Mouse (Mus musculus): ENCODE data around the gene Pwp2. TPM values are rescaled to one million over a fixed set of nuclear protein-coding genes. Genes with fewer than 3 reads are reported as not detected.

Pwp2 gene
- total and polyA plus RNA-seq, 3 experiments: 11.0 to 23.4 (median 18.8) TPM

DNA sequence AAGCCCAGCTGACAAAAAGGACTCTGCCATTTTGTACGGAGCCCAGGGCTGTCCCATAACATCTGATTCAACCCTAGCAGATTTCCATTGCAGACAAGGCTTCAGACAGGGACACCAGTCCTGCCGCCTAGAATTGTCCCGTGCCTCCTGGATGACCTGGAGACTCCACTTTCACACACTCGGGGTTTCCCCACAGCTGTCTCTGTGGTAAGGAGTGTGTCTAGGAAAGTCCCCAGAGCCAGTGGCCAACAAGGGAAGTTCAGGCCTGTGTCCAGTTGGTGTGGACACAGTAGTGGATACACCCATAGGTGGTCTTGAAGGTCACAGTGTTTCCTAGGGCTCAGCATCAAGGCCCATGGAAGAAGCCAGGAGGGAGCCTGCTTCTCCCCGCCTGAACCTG, 49.0 kb downstream of the Pwp2 start:
- no peak for TF ChIP-seq GATA1 (IDR thresholded peaks at IDR 0.05; ENCODE audit: borderline replicate concordance, low read length)
- no peak for TF ChIP-seq GATA2 (IDR thresholded peaks at IDR 0.05; ENCODE audit: borderline replicate concordance, low read depth, low read length)
- TF ChIP-seq POLR2AphosphoS5 (IDR thresholded peaks at IDR 0.05; ENCODE audit: insufficient replicate concordance, low read depth, low read length): no peak
- no peak for TF ChIP-seq TAL1 (conservative IDR thresholded peaks at IDR 0.05; ENCODE audit: low read depth, low read length)
- TF ChIP-seq CTCF (IDR thresholded peaks at IDR 0.05; ENCODE audit: low read depth, low read length): no peak
- no peak for ATAC-seq (ENCODE audit: extremely low read depth, insufficient number of reproducible peaks, low FRiP score, poor library complexity, severe bottlenecking)
- Histone ChIP-seq H3K4me3 (ENCODE audit: low read depth, low read length) (no peak overlapping the region), H3K36me3 (replicated peaks) (no peaks in the 10 kb centered on the region), H3K4me1 (ENCODE audit: insufficient read depth, low read depth, low read length) (no peaks in the 10 kb centered on the region), H3K9me3 (replicated peaks) (no peaks in the 10 kb centered on the region), H3K27me3 (ENCODE audit: insufficient read depth, low read length) (peaks cover 6% of the 10 kb centered on the region)
- DNase-seq (ENCODE audit: low spot score): no peak

DNA sequence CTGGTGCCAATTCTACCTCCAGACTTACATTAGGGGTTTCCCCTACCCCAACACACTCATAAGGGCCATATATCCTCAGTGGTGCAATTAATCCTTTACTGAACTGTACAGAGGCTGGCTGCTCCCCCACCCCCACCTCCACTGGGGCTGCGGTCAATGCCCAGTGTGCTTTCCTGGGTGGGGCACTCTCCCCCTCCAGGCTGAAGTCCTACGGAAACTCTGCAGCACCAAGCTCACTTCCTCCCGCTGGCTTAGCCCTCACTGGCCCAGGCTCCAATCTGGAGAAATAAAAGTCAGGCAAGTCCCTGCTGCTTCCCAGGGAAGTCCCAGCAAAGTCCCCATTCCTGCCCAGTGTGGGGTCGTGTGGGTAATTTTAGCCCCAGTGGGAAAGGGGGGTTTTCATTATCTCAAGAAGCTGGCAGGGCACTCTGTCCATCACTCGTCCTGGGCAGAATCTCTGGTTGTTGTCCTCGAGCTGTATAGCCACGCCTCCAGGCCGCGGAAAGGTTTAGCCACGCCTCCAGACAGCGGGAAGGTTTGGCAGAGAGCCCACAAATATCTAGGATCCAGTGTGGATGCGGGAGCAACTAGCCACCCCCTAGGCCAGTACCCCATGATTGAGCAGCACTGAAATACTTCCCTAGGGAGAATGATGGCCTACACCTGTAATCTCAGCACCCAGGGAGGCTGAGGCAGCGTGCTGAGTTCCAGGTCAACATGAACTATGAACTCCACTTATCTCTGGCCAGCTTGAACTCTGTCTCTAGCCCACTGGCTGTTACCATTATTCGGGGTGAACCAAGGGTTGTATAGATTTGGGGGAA, 49.8 kb downstream of the Pwp2 start:
- Histone ChIP-seq H3K36me3 (replicated peaks) (no peaks in the 10 kb centered on the region), H3K27me3 (ENCODE audit: insufficient read depth, low read length) (peaks cover 6% of the 10 kb centered on the region), H3K9me3 (replicated peaks) (no peaks in the 10 kb centered on the region), H3K4me1 (ENCODE audit: insufficient read depth, low read depth, low read length) (no peaks in the 10 kb centered on the region), H3K4me3 (ENCODE audit: low read depth, low read length) (no peak overlapping the region)
- no peak for DNase-seq (ENCODE audit: low spot score)
- no peak for ATAC-seq (ENCODE audit: extremely low read depth, insufficient number of reproducible peaks, low FRiP score, poor library complexity, severe bottlenecking)
- TF ChIP-seq GATA1 (IDR thresholded peaks at IDR 0.05; ENCODE audit: borderline replicate concordance, low read length) (no peak), POLR2AphosphoS5 (IDR thresholded peaks at IDR 0.05; ENCODE audit: insufficient replicate concordance, low read depth, low read length) (no peak)

DNA sequence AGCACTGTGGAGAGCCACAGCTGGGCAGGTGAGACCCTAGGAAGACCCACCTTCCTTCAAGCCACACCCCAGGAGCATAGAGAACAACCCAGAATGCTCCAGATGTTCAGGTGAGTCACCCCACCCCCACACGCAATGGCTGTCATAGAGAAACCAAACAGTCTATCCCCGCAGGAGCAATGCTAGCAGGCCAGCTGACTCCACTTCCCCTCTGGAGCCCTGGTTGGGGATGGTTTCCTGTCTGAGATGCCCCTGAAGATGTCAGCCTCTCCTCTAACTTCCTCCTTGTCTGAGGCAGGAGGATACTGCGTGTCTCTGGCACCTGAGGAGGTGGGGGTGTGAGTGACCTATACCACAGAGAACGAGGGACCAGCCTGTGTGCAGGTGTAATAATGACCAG, 50.5 kb downstream of the Pwp2 start:
- H3K9me3 ChIP-seq (replicated peaks): no peaks in the 10 kb centered on the region
- DNase-seq (ENCODE audit: low spot score) (no peak), ATAC-seq (ENCODE audit: extremely low read depth, insufficient number of reproducible peaks, low FRiP score, poor library complexity, severe bottlenecking) (no peak)
- no peak for TF ChIP-seq GATA1 (IDR thresholded peaks at IDR 0.05; ENCODE audit: borderline replicate concordance, low read length)
- no peak for TF ChIP-seq TAL1 (conservative IDR thresholded peaks at IDR 0.05; ENCODE audit: low read depth, low read length)
- TF ChIP-seq CTCF (IDR thresholded peaks at IDR 0.05; ENCODE audit: low read depth, low read length): no peak
- no peak for TF ChIP-seq POLR2AphosphoS5 (IDR thresholded peaks at IDR 0.05; ENCODE audit: insufficient replicate concordance, low read depth, low read length)
- H3K27me3 ChIP-seq (ENCODE audit: insufficient read depth, low read length): peaks cover 8% of the 10 kb centered on the region
- no peak overlapping the region for H3K4me3 ChIP-seq (ENCODE audit: low read depth, low read length)
- no peaks in the 10 kb centered on the region for H3K4me1 ChIP-seq (ENCODE audit: insufficient read depth, low read depth, low read length)
- no peaks in the 10 kb centered on the region for H3K36me3 ChIP-seq (replicated peaks)

DNA sequence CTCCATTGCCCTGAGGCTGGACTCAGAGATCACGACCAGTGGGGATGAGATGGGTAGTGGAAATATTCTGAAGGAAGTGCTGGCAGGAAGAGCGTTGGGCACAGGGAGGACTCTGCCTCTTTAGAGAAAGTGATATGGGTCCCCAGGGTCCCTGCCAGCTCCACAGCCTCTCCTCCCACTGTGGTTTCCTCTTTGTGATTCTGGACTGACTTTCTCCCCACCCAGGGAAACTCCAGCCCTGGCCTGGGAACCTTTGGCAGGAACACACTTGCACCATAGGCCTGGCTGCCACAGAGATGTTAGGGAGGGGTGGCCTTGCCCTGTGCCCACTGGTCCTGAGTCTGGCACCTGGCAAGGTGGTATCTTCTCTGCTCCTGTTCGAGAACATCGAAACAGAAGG, 55.0 kb downstream of the Pwp2 start:
- H3K36me3 ChIP-seq (replicated peaks): no peaks in the 10 kb centered on the region
- H3K4me1 ChIP-seq (ENCODE audit: insufficient read depth, low read depth, low read length): no peaks in the 10 kb centered on the region
- H3K4me3 ChIP-seq (ENCODE audit: low read depth, low read length): no peak overlapping the region
- no peak for TF ChIP-seq CTCF (IDR thresholded peaks at IDR 0.05; ENCODE audit: low read depth, low read length)
- no peak for TF ChIP-seq GATA1 (IDR thresholded peaks at IDR 0.05; ENCODE audit: borderline replicate concordance, low read length)
- TF ChIP-seq GATA2 (IDR thresholded peaks at IDR 0.05; ENCODE audit: borderline replicate concordance, low read depth, low read length): no peak
- TF ChIP-seq POLR2AphosphoS5 (IDR thresholded peaks at IDR 0.05; ENCODE audit: insufficient replicate concordance, low read depth, low read length): no peak
- no peak for TF ChIP-seq TAL1 (conservative IDR thresholded peaks at IDR 0.05; ENCODE audit: low read depth, low read length)
- ATAC-seq (ENCODE audit: extremely low read depth, insufficient number of reproducible peaks, low FRiP score, poor library complexity, severe bottlenecking) (no peak), DNase-seq (ENCODE audit: low spot score) (no peak)
- no peaks in the 10 kb centered on the region for H3K9me3 ChIP-seq (replicated peaks)
- H3K27me3 ChIP-seq (ENCODE audit: insufficient read depth, low read length): peaks cover 13% of the 10 kb centered on the region

DNA sequence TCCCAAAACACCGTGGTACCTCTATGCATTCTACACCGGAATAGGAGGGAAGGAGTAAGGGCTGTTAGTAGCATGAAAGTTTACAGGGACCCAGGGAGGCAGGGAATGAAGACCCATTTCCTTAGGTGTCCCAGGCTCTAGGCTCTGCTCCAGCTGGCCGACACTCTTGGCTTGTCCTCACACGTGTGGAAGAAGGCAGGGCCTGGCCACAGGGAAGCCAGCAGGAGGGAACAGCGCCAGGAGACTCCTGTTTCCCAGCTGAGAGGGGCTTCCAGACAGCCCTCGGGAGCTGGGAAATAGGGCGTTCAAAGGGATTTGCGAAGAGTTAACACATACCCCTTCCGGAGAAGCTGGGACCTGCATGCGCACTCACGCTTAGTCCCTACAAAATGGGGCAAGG, 55.5 kb downstream of the Pwp2 start:
- no peak for ATAC-seq (ENCODE audit: extremely low read depth, insufficient number of reproducible peaks, low FRiP score, poor library complexity, severe bottlenecking)
- Histone ChIP-seq H3K27me3 (ENCODE audit: insufficient read depth, low read length) (peaks cover 9% of the 10 kb centered on the region), H3K4me3 (ENCODE audit: low read depth, low read length) (no peak overlapping the region), H3K36me3 (replicated peaks) (no peaks in the 10 kb centered on the region), H3K4me1 (ENCODE audit: insufficient read depth, low read depth, low read length) (no peaks in the 10 kb centered on the region), H3K9me3 (replicated peaks) (no peaks in the 10 kb centered on the region)
- TF ChIP-seq CTCF (IDR thresholded peaks at IDR 0.05; ENCODE audit: low read depth, low read length) (no peak), GATA2 (IDR thresholded peaks at IDR 0.05; ENCODE audit: borderline replicate concordance, low read depth, low read length) (no peak), POLR2AphosphoS5 (IDR thresholded peaks at IDR 0.05; ENCODE audit: insufficient replicate concordance, low read depth, low read length) (no peak), GATA1 (IDR thresholded peaks at IDR 0.05; ENCODE audit: borderline replicate concordance, low read length) (no peak), TAL1 (conservative IDR thresholded peaks at IDR 0.05; ENCODE audit: low read depth, low read length) (no peak)
- DNase-seq (ENCODE audit: low spot score): no peak

DNA sequence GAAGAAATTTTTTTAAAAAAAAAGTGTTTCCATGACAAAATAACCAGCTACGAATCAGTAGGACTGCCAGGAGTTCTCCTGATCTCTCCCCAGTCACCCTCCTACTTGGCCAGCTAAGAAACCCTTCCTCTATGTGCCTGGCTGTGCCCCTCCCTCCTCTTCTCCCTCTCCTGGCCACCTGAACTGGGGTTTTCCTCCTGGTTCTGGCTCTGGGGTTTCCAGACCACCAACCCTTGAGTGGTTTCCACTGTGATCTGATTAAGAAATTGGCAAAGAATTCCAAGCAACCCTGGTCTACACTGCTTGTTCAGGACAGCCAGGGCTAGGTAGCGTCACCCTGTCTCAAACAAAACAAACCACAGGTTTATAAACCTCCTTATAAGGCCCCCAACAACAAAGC, 56.3 kb downstream of the Pwp2 start:
- ATAC-seq (ENCODE audit: extremely low read depth, insufficient number of reproducible peaks, low FRiP score, poor library complexity, severe bottlenecking) (no peak), DNase-seq (ENCODE audit: low spot score) (no peak)
- no peaks in the 10 kb centered on the region for H3K9me3 ChIP-seq (replicated peaks)
- TF ChIP-seq CTCF (IDR thresholded peaks at IDR 0.05; ENCODE audit: low read depth, low read length) (no peak), GATA1 (IDR thresholded peaks at IDR 0.05; ENCODE audit: borderline replicate concordance, low read length) (no peak), GATA2 (IDR thresholded peaks at IDR 0.05; ENCODE audit: borderline replicate concordance, low read depth, low read length) (no peak), POLR2AphosphoS5 (IDR thresholded peaks at IDR 0.05; ENCODE audit: insufficient replicate concordance, low read depth, low read length) (no peak), TAL1 (conservative IDR thresholded peaks at IDR 0.05; ENCODE audit: low read depth, low read length) (no peak)
- peaks cover 9% of the 10 kb centered on the region for H3K27me3 ChIP-seq (ENCODE audit: insufficient read depth, low read length)
- no peaks in the 10 kb centered on the region for H3K36me3 ChIP-seq (replicated peaks)
- H3K4me1 ChIP-seq (ENCODE audit: insufficient read depth, low read depth, low read length): no peaks in the 10 kb centered on the region
- H3K4me3 ChIP-seq (ENCODE audit: low read depth, low read length): no peak overlapping the region
